Mouse (Mus musculus): Measurements from ENCODE around the gene Tpo. TPM values are rescaled to one million over a fixed set of nuclear protein-coding genes. Genes with fewer than 3 reads are reported as not detected.

The Tpo gene
- polyA plus RNA-seq, 1 experiment from 2014 or later: not detected

DNA sequence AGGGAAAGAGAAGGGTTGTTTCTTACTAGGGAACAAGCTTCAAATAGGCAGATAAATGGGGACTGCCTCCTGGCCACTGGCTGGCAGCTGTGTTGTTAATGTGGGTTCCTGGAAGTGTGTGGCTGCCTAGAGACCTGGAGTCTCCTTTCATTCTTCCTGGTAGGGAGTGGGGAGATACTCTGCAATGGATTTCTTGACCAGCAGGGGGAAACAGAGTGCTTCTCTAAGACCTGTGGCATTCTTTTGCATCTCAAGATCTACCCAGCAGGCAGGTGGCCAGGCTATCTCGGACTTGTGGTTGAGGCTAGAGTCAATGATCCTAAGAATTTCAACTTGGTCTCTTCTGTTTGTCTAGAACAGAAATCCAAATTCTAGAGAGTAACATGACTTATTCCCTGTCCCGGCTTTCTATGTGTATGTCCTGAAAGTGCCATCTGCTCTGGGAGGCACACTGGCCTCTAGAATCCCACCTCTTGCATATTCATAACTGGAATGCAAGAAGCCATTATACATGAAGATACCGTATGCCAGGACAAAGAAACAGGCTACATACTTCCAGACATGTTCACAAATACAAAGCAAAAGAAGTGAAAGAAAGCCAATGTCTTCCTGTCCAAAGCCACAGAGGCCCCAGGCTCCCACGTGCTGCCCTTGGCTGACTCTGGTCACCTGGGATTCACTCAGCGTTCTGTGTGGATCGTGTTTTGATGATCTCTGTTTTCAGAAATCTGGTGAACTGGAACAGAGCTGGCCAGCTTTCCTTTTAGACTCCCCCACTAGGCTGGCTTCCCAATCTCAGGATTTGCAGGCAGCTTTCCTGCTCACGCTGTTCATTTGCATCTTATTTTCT is 3.6 kb downstream of the Tpo start:
- no peaks in the 10 kb centered on the region for H3K36me3 ChIP-seq
- no peak overlapping the region for H3K27ac ChIP-seq
- no peak overlapping the region for H3K4me3 ChIP-seq
- WGBS: 60% methylated on average over 7 of the region's 7 CpGs
- H3K27me3 ChIP-seq (ENCODE audit: insufficient read depth, poor library complexity, severe bottlenecking): no peaks in the 10 kb centered on the region
- no peaks in the 10 kb centered on the region for H3K4me1 ChIP-seq
- H3K9me3 ChIP-seq: no peaks in the 10 kb centered on the region
- DNase-seq (ENCODE audit: low spot score): no peak

DNA sequence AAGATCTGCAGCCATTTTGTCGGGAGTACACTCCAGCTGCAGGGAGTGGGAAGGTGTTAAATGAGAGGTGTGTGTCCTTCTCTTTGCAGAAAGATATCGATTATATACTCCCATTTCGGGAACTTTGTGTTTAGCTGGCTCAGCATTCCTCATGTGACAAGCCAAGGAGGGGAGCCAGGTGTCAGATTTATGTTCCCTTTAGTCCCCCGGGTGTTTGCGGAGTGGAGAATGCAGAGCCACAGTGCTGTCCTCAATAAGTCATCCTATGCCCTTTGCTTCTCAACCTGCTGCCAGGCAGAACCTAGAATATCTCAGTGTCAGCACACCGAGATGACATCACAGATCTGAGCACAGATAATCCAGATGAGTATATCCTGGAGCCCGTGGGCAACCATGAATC is 10.1 kb downstream of the Tpo start:
- no peaks in the 10 kb centered on the region for H3K4me1 ChIP-seq
- H3K27me3 ChIP-seq (ENCODE audit: insufficient read depth, poor library complexity, severe bottlenecking): no peaks in the 10 kb centered on the region
- no peaks in the 10 kb centered on the region for H3K36me3 ChIP-seq
- no peak overlapping the region for H3K27ac ChIP-seq
- no peak overlapping the region for H3K4me3 ChIP-seq
- no peaks in the 10 kb centered on the region for H3K9me3 ChIP-seq
- WGBS: 75% methylated on average over 7 of the region's 7 CpGs
- DNase-seq (ENCODE audit: low spot score): no peak

DNA sequence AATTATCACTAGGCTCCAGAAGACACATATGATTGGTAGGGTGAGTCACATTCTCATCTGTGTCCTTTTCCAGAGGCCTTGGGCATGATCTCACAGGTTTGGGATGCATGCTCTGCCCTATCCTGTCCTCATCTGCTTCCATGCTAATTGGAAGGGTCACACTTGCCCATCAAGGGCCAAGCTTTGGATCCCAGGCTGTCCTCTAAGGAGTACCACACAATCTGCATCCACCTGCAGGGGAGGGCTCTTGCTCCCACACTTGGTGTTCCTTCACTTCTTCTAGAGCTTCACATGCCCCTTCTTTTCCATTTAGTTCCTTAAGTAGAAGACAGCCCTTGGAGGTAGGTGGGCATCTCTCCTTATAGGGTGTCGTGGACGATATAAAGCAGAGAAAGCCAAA is 20.2 kb downstream of the Tpo start:
- Histone ChIP-seq H3K9me3 (no peaks in the 10 kb centered on the region), H3K27me3 (ENCODE audit: insufficient read depth, poor library complexity, severe bottlenecking) (no peaks in the 10 kb centered on the region), H3K4me3 (no peak overlapping the region), H3K27ac (no peak overlapping the region), H3K36me3 (no peaks in the 10 kb centered on the region), H3K4me1 (no peaks in the 10 kb centered on the region)
- WGBS: 86% methylated on average over 2 of the region's 2 CpGs
- peak; percentile 63 for DNase-seq (ENCODE audit: low spot score)

DNA sequence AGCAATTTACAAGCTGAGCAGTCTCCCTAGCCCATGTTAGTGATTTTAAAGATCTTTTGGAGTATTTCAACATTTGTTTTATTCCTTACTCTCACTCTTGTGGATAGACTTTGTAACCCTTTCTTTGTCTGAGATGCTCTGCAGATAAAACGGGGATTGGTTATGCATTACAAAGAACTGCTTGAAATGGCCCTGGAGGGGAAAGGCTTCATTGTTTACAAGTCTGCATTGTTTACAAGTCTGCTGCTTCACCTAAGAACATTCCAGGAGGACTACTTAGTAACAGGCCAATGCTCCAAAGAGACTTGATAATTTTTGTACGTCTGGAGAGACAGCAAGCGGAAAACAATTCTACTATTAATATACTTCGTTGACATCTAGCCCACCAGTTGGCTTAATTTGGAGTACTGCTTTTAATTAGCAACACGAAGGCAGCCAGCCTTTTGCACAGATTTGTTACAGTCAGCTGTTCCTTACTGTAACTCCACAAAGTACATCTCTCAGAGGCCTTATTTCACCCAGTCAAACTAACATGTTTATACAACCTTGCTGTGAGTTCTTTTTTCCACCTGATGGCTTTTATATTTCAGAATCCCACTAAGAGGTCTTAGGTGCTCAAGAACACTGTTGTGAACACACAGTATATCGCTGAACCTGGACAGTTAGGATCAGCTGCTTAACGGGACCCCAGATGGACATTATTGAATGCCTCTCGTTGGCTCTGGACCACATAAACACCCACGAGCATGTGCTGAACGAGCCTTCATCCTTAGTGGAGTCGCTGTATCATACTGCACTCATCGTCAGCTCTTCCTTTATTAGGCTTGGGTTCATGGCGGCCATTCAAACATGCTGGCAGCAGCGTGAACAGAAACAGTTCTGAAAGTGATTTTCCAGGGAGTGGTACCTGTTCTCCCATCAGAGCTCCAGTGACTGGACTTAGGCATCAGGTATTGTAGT is 22.5 kb downstream of the Tpo start:
- WGBS: 79% methylated on average over 14 of the region's 14 CpGs
- H3K4me3 ChIP-seq: no peak overlapping the region
- H3K36me3 ChIP-seq: no peaks in the 10 kb centered on the region
- H3K4me1 ChIP-seq: no peaks in the 10 kb centered on the region
- peak; percentile 57 for DNase-seq (ENCODE audit: low spot score)
- no peaks in the 10 kb centered on the region for H3K9me3 ChIP-seq
- H3K27me3 ChIP-seq (ENCODE audit: insufficient read depth, poor library complexity, severe bottlenecking): no peaks in the 10 kb centered on the region
- no peak overlapping the region for H3K27ac ChIP-seq

DNA sequence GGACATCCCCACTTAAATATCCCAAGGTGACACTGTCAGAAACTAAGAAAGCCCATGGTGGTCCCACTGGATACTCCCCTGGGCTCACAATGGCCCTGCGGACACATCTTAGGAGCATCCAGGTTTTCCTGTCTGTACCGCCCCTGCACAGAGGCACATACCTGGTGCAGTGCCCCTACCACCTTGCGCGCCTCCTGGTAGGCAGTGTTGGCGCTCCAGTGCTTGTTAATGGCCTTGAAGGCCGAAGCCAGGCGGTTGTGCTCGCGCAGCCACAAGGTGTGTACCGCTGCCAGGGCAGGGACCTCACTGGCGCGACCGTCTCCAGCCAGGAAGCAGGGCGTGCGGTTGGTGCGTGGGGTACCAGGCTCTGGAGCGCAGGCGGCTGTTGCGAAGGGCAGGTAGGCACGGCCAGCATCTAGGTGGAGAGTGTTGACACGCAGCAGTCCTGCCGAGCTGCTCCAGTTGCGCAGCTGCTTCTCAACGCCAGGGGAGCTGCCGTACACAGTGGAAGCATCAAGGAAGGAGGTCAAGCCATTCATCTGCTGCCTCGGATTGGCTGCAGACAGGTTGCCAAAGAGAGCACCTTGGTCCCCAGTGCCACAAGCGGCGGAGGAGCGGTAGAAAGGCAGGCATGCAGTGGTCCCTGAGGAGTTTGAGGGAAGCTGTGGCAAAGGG is 29.4 kb downstream of the Tpo start:
- WGBS: 31% methylated on average over 29 of the region's 29 CpGs
- H3K36me3 ChIP-seq: no peaks in the 10 kb centered on the region
- H3K27ac ChIP-seq: no peak overlapping the region
- H3K9me3 ChIP-seq: no peaks in the 10 kb centered on the region
- peaks cover 21% of the 10 kb centered on the region for H3K27me3 ChIP-seq (ENCODE audit: insufficient read depth, poor library complexity, severe bottlenecking)
- DNase-seq (ENCODE audit: low spot score): no peak
- peaks cover 6% of the 10 kb centered on the region for H3K4me1 ChIP-seq
- H3K4me3 ChIP-seq: peak overlapping the region; percentile 43

DNA sequence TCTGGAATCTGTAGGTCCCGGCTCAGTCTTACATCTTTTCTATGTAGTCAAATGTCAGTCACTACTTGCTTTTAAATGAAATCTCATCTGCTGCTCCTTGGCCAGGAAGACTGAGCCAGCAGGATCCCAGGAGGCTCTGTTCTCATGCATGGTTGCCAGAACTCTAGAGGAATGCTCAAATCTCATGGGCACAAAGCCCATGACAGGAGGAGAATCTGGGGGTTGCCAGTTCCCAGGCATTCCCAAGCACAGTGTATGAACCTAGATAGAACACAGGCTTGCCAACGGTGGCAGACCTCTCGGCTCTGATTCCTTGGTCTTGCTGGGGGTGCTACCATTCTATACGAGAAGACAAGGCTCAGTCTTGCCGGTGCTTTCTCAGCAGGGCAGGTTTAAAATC is 40.3 kb downstream of the Tpo start:
- Histone ChIP-seq H3K4me3 (no peak overlapping the region), H3K9me3 (no peaks in the 10 kb centered on the region), H3K4me1 (no peaks in the 10 kb centered on the region), H3K36me3 (no peaks in the 10 kb centered on the region), H3K27me3 (ENCODE audit: insufficient read depth, poor library complexity, severe bottlenecking) (no peaks in the 10 kb centered on the region), H3K27ac (no peak overlapping the region)
- no peak for DNase-seq (ENCODE audit: low spot score)
- 88% methylated on average over 5 of the region's 5 CpGs for WGBS

DNA sequence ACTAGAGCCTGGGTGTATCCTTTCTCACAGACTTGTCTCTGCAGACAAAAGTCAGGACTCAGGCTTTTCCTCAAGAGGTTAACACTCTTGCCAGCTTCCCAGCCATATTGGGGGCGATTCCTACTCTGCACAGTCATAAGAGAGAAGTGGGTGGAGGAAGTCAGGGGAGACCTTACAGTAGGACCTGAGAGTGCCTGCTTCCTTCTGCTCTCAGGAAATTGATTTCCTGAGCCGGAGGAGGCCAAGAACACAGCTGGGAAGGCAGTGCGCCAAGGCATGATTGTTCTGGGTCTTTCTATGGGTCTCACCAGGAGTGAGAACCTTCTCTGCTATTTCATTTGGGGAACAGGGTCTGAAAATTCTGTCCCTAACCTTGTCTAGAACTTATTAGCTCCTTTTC is 48.5 kb downstream of the Tpo start:
- Histone ChIP-seq H3K4me3 (no peak overlapping the region), H3K4me1 (no peaks in the 10 kb centered on the region; the same call in 1 of the 2 replicates), H3K27ac (no peak overlapping the region), H3K9me3 (0 out of 2 replicates have a peak, but pooled peaks cover 3% of the 10 kb centered on the region), H3K36me3 (no peaks in the 10 kb centered on the region), H3K27me3 (ENCODE audit: insufficient read depth, poor library complexity, severe bottlenecking) (no peaks in the 10 kb centered on the region)
- DNase-seq (ENCODE audit: low spot score): no peak
- WGBS: 67% methylated on average over 3 of the region's 3 CpGs

DNA sequence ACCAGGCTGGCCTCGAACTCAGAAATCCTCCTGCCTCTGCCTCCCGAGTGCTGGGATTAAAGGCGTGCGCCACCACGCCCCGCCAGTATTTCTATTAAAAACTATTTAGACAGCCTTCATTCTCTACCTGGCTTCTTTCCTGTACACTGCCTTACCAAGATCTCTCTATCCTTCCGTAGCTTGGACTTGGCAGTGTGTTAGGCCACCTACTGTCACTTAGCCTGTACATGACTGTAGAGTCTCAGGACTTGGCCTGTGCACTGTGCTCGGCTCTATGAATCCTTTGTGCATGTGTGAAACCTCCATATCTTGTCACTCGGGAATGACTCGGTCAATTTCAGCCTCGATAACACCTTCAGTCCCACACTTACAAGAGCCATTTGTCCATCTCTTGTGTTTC is 55.4 kb downstream of the Tpo start:
- H3K4me3 ChIP-seq: no peak overlapping the region
- WGBS: 83% methylated on average over 11 of the region's 11 CpGs
- peaks cover 9% of the 10 kb centered on the region; the same call in 1 of the 2 replicates for H3K4me1 ChIP-seq
- no peak for DNase-seq (ENCODE audit: low spot score)
- no peaks in the 10 kb centered on the region for H3K27me3 ChIP-seq (ENCODE audit: insufficient read depth, poor library complexity, severe bottlenecking)
- H3K27ac ChIP-seq: no peak overlapping the region
- H3K36me3 ChIP-seq: no peaks in the 10 kb centered on the region
- 0 out of 2 replicates have a peak, but pooled peaks cover 3% of the 10 kb centered on the region for H3K9me3 ChIP-seq

DNA sequence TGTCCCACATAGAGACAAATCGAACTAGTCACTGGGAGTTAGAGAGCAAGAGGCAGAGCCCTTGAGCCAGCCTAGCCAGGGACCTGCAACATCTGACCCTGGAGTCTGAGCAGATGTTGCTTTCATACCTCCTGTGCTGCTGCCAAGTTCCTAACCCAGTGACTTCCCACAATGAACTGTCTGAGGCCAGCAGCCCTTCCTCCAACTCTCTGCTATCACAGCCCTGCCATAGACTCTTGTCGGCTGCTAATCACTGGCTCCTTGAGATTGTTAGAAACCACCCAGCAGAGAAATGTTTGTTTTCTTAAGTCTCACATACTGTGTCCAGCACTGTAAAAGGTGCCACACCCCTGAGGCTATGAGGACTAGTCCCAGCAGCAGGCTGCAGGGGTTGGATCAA is 56.1 kb downstream of the Tpo start:
- H3K4me3 ChIP-seq: no peak overlapping the region
- 27% methylated on average over 2 of the region's 2 CpGs for WGBS
- 0 out of 2 replicates have a peak, but pooled peaks cover 3% of the 10 kb centered on the region for H3K9me3 ChIP-seq
- no peak for DNase-seq (ENCODE audit: low spot score)
- no peaks in the 10 kb centered on the region for H3K36me3 ChIP-seq
- no peak overlapping the region for H3K27ac ChIP-seq
- no peaks in the 10 kb centered on the region for H3K27me3 ChIP-seq (ENCODE audit: insufficient read depth, poor library complexity, severe bottlenecking)
- H3K4me1 ChIP-seq: peaks cover 9% of the 10 kb centered on the region; the same call in 1 of the 2 replicates

DNA sequence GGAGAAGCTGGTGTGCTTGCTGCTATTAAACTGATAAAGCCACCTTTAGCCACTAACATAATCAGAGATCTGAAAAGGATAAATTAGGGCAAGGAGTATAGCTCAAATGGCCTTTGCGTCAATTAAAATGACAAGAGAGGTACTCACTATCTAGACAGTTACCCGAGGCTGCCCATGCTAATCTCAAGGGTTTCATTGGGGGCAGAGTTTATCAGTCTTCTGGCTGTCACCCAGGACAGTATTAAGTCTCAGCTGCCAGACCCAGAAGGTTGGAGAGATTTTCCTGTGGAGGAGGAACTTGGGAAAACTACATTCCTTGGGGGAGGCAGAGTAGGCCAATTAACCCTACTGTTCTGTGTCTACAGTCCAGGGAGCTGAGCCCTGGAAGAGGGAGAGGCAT is 63.1 kb downstream of the Tpo start:
- Histone ChIP-seq H3K27me3 (ENCODE audit: insufficient read depth, poor library complexity, severe bottlenecking) (no peaks in the 10 kb centered on the region), H3K9me3 (no peaks in the 10 kb centered on the region), H3K36me3 (no peaks in the 10 kb centered on the region), H3K4me1 (peaks cover 12% of the 10 kb centered on the region), H3K27ac (no peak overlapping the region), H3K4me3 (no peak overlapping the region)
- 16% methylated on average over 2 of the region's 2 CpGs for WGBS
- DNase-seq (ENCODE audit: low spot score): no peak

DNA sequence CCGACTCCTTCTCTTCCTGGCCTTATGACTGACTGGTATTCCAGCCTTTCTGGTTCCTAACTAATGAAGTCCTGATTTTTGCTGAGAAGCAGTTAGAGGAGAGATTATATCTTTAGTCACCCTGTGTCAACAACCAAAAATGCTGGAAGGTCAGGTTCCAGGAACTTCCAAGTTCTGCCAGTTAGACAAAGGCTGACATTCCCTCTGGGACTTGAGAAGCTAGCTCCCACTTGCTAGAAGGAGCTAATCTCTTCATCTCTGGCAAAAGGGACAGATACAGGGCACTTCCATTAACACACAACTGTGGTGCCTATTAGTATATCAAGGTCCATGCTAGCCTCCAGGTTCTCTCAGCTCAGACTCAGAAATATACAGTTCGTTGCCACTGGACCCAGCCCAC is 64.6 kb downstream of the Tpo start:
- peak; percentile 55 for DNase-seq (ENCODE audit: low spot score)
- no peak overlapping the region for H3K27ac ChIP-seq
- H3K27me3 ChIP-seq (ENCODE audit: insufficient read depth, poor library complexity, severe bottlenecking): no peaks in the 10 kb centered on the region
- no peaks in the 10 kb centered on the region for H3K36me3 ChIP-seq
- WGBS: 68% methylated on average over 2 of the region's 2 CpGs
- peaks cover 8% of the 10 kb centered on the region for H3K4me1 ChIP-seq
- H3K9me3 ChIP-seq: no peaks in the 10 kb centered on the region
- no peak overlapping the region for H3K4me3 ChIP-seq

DNA sequence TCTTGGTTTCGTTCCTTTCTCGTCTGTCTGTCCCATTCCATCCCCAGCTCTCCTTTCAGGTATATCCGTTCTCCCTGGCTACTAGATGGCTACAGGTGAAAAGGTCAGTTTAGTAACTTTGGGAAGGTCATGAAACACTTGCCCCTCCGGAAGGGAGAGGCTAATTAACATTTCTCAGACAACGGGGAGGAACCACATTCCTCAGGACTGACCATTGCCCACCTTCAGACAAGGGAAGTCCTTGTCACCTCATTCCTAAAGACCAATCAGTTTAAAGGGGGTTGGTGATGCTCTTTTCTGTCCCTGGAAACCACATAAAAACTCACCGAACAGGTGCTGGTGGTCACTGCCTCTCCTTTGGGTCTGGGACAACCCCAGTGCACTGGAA is 70.3 kb downstream of the Tpo start:
- WGBS: 41% methylated on average over 6 of the region's 6 CpGs
- Histone ChIP-seq H3K9me3 (no peaks in the 10 kb centered on the region), H3K4me1 (peaks cover 7% of the 10 kb centered on the region), H3K27ac (no peak overlapping the region), H3K36me3 (no peaks in the 10 kb centered on the region), H3K4me3 (no peak overlapping the region), H3K27me3 (ENCODE audit: insufficient read depth, poor library complexity, severe bottlenecking) (peaks cover 5% of the 10 kb centered on the region; the same call in 1 of the 2 replicates)
- peak; percentile 27 for DNase-seq (ENCODE audit: low spot score)
